Mouse (Mus musculus): ENCODE data around the gene Ptov1.

The Ptov1 gene

DNA sequence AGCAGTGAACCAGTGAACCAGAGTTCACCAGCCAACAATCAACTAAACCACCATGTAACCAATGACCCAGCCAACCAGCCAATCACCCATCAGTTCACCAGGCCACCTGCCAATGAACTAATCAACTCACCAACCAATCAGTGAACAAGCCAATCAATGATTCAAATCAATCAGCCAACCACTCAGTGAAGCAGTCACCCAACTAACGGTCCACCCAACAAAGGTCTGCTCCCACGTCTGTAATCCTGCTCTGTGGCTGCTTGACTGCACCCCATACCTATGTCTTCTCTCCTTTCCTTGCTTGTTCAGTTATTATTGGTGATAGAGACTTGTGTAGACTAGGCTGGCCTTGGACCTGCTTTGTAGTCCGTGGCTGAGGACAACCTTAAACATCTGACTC lies 55.6 kb downstream of the Ptov1 start:
- DNase-seq = no peak

All from kidney, adult 9 months (tissue).